In the genomic region with DNA sequence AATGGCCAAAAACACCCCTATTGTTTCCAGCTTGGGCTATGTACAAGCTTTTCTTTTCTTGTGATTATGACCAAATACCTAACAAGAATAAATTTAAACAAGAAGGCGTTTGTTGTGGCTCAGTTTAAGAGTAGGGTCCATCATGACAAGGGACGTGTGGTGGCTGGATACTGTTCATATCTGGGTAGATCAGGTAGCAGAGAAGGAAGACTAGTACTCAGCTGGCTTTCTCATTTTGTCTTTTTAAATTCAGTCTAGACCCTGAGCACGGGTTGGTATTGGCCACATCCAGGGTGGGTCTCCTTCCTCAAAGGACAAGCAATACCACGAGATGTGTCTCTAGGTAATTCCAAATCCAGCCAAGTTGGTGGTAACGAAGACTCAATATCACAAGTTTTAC, we compare ENCODE assay signal across 18 mouse cellular contexts.
"Had no signal": no experiment of that assay in that cellular context is flagged by ENCODE, and none has a peak within 500 bp of the region (broad histone marks: within the 10 kb centered on the region; RNA-seq: fewer than 3 reads in every experiment).

No protein-coding gene starts in this region.

- H3K4me3 ChIP-seq: midbrain, embryonic 10.5 days; myocyte; neural tube, embryonic 13.5 days; neural tube, embryonic 15.5 days had no signal

- H3K36me3 ChIP-seq: midbrain, embryonic 10.5 days; neural tube, embryonic 13.5 days; neural tube, embryonic 15.5 days had no signal

- H3K9ac ChIP-seq: lung, embryonic 14.5 days; neural tube, embryonic 13.5 days; neural tube, embryonic 15.5 days had no signal

- H3K4me2 ChIP-seq: lung, embryonic 14.5 days; neural tube, embryonic 13.5 days; neural tube, embryonic 15.5 days had no signal

- H3K27ac ChIP-seq: midbrain, embryonic 10.5 days; neural tube, embryonic 13.5 days; neural tube, embryonic 15.5 days had no signal

- ATAC-seq: midbrain, embryonic 16.5 days had no signal

- H3K27me3 ChIP-seq: neural tube, embryonic 13.5 days; neural tube, embryonic 15.5 days had no signal

- DNase-seq: lung, adult 18-20 months; lung, embryonic 14.5 days; lung, postnatal 10 days; lung, postnatal 4 days; midbrain, embryonic 14.5 days; retina, postnatal 1 day; right cerebral cortex, adult 18-20 months; right cerebral cortex, postnatal 25 days; right cerebral cortex, postnatal 4 days; spleen, adult 18-20 months; thymus, adult 2 months; thymus, postnatal 25 days; thymus, postnatal 4 days had no signal

- H3K9me3 ChIP-seq: midbrain, embryonic 10.5 days; neural tube, embryonic 13.5 days; neural tube, embryonic 15.5 days had no signal
